Mouse (Mus musculus): Measurements from ENCODE around the gene AC124502.3. TPM values are rescaled to one million over a fixed set of nuclear protein-coding genes. Genes with fewer than 3 reads are reported as not detected.

Gene AC124502.3
- polyA plus RNA-seq, 1 experiment, result 1.9 TPM

DNA sequence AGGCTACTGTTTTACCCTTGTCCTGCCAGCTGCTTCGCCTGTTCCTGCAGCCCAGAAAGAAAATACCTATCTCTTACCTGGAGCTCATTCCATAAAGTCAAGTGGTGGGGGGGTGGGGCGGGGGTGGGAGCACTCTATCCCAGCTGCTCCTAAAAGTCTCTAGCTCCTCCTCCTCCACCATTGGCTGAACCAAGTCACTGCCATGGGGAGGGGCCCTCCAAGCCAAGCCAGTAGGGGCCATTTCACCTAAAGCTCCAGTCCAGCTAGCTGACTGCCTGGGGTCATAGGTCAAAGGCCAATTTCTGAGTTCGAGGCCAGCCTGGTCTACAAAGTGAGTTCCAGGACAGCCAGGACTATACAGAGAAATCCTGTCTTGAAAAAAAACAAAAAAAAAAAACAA, 6.0 kb upstream of the AC124502.3 start:
- no peak for DNase-seq (ENCODE audit: low spot score)

DNA sequence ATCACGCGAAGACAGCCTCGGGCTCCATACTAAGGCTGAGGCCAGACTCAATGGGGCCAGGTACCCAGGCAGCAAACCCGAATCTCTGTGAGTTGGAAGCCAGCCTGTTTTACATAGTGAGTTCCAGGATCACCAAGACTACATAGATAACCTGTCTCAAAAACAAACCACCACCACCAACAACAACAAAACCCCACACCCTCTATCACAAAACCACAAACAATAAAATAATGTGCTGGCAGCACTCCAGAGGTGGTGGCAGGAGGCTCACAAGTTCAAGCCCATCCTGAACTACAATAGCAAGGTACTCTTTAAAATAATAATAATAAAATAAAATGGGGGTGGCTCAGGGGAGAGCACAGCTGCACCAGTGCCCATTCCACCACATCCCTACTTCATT, 2.1 kb upstream of the AC124502.3 start:
- DNase-seq (ENCODE audit: low spot score), result no peak

DNA sequence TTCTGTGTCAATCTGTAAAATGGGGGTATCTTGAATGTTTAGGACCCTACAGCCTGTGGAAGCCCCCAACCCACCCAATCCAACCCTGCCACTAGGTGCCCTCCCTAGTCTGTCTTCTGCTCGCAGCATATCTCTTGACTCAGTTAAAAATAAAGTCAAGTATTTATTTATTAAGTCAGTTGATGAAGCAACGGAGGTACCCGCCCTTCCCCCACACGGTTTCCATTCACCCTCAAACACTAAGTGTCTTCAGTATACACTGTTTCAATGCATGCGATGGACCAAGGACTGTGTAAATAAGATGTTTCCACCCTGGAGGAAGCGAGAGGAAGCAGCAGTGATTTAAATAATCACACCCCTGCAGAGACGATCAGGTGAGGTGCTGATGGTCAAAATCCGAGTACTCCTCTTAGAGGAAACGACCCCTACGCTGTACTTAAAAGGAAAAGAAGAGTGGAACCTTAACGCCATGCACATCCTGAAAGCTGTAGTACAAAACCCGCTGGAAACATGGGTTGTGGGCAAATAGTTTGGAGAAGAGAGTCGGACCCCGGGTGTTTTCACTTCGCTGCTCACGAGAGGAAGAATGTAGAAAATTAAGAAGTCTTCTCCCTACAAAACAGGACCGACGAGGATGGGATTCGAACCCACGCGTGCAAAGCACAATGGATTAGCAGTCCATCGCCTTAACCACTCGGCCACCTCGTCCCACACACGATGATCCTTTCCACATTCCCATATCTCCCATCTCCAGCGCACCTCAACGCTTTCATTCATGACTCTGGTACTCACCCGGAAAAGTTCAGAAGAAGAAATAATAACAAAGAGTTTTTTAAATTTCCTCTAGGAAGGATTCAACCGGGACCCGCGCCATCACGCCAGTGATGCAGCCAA, 766 bp upstream of the AC124502.3 start:
- DNase-seq (ENCODE audit: low spot score), result peak; percentile 53

DNA sequence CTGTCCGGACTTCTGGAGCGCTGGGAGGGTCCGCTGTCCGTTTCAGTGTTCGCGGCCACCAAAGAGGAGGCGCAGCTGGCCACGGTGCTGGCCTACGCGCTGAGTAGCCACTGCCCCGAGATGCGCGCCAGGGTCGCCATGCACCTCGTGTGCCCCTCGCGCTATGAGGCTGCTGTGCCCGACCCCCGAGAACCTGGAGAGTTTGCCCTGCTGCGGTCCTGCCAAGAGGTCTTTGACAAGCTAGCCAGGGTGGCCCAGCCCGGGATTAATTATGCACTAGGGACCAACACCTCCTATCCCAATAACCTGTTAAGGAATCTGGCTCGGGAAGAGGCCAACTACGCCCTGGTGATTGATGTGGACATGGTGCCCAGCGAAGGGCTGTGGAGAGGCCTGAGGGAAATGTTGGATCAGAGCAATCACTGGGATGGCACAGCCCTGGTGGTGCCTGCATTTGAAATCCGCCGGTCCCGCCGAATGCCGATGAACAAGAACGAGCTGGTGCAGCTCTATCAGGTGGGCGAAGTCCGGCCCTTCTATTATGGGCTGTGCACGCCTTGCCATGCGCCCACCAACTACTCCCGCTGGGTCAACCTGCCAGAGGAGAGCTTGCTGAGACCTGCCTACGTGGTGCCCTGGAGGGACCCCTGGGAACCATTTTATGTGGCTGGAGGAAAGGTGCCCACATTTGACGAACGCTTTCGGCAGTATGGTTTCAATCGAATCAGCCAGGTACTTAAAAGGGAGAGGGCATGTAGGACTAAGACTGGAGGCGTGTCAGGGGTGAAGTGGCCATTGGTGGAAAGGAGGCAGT, 817 bp downstream of the AC124502.3 start:
- DNase-seq (ENCODE audit: low spot score), result no peak

DNA sequence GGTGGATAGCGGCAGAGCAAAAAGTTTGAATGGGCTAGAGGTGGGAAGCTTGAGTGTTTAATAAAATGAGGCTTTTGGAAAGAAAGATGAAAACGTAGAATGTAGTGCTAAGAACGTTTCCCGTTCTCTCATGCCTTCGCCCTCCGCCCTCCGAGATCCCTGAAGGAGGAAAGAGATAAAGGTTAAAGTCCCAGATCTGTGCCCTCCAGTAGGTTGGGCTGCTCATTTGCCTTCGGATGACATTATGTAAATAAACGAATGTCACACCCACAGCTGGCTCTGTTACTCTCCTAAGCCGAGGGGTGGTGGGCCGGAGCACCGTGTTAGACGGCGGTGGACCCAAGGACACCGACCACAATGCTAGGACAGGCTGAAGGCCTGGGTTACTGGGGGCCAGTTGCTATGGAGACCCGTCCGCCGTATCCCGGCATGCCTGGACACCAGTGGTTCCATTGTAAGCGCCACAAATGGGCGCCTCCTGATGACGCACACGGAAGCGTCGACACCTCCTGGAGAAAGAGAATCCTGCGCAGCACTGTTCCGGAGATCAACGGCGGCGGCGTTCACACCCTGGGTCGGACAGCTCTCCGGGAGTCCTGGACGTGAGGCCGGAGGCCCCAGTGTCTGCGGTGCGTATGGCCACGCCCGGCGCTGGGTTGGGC, 2.3 kb downstream of the AC124502.3 start, which contains the start of gene Brms1:
TSS of gene Brms1 (plus strand) at position 493 of the 662 bp plus-strand sequence.
- DNase-seq (ENCODE audit: low spot score), result peak; percentile 73

DNA sequence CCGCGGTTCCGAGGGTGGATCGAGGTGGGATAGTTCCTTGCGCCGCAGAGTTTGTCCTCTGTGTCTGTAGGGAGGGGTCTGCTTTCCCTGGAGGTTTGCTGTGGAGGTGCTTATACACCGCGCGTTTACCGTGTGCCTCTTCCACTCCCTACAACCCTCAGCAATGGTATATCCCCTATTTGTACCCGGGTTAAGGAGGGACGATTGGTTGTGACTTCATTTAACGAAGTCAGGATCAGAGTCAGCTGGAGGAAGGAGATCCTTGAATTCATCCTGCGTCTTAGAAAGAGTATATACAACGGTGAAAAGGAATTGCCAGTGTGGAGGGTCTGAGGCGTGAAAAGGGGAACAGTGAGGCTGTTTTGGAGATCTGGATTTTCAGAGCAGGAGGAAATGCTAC, 2.9 kb downstream of the AC124502.3 start:
- no peak for DNase-seq (ENCODE audit: low spot score)

DNA sequence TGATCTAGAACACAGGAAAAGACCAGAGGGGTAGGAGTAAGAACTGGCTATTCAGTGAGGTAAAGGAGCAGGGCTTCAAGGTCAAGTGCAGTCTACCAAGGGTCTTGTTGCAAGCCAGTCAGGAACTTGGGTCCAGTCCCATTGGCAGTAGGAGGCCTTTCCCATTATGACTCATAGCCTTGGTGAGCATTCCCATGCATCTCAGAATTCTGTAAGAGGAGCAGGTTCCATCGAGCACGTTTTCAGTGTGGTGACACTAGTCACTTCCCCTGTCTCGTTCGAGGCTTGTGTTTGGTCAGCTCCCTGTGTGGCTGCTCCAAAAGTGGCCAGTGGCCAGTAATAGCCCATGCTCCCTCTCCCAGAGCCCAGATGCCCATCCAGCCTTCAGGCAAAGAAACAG, 6.8 kb downstream of the AC124502.3 start:
- DNase-seq (ENCODE audit: low spot score), result no peak

DNA sequence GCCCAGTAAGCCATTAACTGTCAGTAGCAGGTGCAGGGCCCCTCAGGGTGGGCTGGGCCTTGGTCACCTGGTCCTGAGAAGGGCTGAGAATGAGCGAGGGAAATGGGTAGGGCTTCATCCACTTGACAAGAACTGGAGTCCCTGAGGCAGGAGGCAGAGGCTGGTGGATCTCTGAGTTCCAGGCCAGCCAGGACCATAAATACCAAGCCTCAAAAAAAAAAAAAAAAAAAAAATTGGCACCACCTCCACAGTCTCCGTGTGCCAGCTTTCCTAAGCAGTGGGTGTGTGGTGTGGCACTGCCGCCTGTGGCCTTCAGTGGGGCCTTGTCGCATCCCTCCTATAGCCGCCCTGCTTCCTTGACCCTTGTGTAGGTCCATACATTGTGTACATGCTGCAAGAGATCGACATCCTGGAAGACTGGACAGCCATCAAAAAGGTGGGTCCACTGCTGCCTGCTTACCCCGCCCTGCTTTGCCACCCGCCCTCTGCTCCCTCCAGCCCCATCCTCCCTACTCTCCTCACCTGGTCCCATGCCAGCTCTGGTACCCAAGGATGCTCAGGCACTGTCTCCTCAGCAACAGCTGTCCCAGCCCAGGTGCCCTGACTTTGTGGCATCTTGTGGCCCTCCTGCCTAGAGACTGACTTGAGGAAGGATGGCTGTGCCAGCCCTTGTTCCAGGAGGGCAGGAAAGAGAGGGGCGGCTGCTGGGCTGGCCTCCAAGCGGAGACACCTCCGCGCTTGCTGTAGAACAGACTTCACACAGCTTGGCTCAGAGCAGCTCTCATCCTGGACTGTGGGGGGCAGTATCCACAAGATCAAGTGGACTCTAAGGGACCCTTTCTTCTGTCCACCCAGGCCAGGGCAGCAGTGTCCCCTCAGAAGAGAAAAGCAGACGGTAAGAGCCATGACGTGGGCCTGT, 9.7 kb downstream of the AC124502.3 start:
- peak; percentile 20 for DNase-seq (ENCODE audit: low spot score)

DNA sequence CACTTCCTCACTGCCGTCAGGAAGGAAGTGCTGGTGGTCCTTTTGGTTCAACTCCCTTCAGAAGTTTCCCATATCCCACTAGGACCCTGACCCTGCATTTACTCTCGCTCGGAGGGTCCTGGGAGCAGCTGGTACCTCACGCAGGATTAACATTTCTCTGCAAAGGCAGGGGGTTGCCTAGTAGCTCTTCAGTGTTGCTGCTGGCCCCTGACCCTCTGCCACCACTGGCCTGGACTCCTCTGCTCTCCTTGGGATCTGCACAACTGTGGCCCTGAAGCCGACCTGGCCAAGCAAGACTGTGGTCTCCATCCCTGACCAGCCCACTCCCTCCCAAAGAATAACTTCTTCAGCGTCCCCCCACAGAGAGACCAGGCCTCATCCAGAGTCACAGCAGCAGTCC, 10.6 kb downstream of the AC124502.3 start:
- DNase-seq (ENCODE audit: low spot score), result peak; percentile 23

DNA sequence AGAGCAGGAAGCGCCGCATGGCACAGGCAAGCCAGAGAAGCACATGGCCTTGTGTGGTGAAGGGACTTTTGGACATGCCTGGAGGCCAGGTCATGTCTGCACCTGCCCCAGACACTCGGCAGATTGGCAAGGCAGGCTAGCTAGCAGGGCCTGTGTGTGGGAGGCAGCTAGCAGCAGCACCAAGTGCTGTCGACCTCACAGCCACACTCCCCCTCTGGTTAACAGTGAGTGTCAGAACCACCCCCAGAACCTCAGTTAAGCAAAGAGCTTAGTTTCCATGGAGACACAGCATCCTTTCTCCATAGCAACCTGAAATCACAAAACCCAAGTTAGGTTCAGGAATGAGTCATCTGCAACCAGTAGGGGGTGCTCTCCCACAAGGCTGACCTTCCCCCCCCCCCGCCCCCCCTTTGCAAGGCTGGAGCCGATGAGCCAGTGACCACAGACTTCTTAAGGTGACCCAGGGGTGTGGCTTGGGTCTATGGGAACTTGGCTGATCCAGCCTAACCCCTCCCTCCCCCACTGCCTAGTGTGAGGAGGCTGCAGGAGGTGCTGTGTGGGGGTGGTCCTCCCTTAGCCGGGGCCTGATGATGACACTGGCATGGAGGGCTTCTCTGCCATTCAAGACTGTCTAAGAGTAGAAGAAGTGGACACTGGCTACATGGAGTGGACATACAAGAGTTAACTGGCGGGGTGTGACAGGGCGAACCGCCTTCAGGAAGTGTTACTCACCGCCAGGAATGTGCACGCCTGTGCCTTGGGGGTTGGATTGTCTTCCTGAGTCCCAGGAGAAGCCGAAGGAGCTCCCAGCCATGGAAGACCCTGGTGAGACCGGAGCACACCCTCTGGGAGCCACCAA, 11.6 kb downstream of the AC124502.3 start, which contains the start of gene Rin1:
TSS of gene Rin1 (plus strand) at position 435 of the 859 bp plus-strand sequence.
- peak; percentile 66 for DNase-seq (ENCODE audit: low spot score)

DNA sequence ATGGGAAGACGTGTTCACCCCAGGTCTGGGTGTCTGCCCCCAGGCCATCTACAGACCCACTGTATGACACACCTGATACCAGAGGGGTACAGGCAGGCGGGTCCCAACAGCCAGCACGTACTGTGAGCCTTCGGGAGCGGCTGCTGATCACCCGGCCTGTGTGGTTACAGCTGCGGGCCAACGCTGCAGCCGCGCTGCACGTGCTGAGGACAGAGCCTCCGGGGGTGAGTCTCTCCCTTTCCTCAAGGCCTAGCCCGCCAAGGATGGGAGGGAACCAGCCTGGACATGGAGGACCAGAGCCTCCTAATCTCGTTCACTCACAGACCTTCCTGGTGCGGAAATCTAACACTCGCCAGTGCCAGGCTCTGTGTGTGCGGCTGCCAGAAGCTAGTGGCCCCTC, 12.3 kb downstream of the AC124502.3 start:
- no peak for DNase-seq (ENCODE audit: low spot score)

DNA sequence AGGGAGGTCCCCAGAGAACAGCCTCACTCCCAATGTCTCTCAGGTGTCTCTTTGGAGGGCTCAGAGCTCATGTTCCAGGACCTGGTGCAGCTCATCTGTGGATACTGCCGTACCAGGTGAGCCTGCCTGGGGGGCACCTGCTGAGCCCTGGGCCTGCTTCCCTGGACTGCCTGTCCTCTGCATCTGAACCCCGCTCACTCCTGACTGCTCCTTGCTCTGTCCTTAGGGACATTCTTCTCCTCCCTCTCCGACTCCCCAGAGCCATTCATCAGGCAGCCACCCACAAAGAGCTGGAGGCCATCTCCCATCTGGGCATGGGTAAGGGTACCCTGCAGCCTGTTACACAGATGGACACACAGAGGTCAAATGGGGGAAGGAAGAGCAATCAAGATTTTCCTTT, 12.8 kb downstream of the AC124502.3 start:
- no peak for DNase-seq (ENCODE audit: low spot score)

DNA sequence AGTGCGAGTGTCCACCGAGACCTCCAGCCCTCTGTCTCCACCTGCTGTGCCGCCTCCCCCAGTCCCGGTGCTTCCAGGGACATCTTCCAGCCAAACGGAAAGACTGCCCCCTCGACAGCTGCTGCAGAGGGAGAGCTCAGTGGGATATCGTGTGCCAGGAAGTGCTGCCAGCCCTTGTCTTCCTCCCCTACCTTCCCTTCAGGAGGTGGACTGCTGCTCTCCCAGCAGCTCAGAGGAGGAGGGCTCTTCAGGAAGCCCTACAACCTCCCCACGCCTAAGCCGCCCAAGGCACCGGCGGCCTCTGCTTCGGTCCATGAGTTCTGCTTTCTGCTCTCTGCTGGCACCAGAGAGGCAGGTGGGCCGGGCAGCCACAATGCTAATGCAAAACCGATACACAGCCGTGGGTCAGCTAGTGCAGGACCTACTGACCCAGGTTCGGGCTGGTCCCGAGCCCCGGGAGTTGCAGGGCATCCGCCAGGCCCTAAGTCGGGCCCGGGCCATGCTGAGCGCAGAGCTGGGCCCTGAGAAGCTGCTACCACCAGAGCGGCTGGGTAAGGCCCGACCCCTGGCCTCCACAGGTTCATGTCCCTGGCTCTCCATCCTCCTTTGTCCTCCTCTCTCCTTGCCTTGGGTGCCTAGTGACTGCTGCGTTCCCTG, 13.6 kb downstream of the AC124502.3 start:
- no peak for DNase-seq (ENCODE audit: low spot score)

DNA sequence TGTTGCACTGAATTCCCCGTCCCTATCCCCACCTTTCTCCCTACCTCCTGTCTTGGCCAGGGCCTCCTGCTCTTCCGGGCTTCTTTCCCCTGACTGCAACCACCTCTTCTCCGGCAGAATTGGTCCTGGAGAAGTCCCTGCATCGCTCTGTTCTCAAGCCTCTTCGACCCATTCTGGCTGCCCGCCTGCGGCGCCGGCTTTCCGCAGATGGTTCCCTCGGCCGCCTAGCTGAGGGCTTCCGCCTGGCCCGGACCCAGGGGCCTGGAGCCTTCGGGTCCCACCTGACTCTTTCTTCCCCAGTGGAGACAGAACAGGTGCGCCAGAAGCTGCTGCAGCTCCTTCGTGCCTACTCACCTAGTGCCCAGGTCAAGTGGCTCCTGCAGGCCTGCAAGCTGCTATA, 14.2 kb downstream of the AC124502.3 start:
- DNase-seq (ENCODE audit: low spot score), result no peak

DNA sequence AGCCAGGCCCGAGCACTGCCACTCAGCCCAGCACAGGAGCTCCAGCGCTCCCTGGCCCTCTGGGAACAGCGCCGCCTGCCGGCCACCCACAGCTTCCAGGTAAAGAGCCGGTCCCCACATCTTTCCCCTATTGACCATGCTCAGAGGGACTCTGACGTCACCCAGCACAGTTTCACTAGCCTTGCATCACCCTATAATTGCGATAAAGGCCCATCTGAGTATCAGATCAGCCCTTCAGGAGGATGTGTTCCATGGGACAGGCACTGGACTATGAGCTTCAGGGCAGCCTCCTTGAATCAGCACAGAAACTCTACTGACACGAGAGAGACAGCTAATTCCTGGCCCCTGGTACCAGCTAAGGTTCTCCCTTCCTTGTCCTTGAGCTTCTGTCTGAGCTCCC, 15.2 kb downstream of the AC124502.3 start:
- DNase-seq (ENCODE audit: low spot score), result no peak

DNA sequence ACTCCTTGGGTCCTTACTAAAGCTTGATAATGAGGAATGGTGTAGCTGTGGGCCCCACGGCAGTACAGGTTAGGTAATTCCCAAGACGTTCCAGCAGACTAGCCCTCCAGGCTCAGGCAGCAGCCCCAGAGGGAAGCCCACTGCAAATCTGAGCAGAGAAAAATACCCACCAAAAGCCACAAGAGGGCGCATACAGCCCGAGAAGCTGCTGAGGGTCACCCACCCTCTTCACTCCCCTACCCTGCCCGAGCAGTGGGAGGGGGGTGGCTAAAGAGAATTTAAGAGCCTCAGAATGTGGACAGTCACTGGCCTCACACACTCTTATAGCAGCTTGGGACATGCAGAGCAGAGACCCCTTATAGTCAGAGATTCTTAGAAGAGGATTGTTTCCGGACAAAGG, 17.6 kb downstream of the AC124502.3 start:
- no peak for DNase-seq (ENCODE audit: low spot score)

DNA sequence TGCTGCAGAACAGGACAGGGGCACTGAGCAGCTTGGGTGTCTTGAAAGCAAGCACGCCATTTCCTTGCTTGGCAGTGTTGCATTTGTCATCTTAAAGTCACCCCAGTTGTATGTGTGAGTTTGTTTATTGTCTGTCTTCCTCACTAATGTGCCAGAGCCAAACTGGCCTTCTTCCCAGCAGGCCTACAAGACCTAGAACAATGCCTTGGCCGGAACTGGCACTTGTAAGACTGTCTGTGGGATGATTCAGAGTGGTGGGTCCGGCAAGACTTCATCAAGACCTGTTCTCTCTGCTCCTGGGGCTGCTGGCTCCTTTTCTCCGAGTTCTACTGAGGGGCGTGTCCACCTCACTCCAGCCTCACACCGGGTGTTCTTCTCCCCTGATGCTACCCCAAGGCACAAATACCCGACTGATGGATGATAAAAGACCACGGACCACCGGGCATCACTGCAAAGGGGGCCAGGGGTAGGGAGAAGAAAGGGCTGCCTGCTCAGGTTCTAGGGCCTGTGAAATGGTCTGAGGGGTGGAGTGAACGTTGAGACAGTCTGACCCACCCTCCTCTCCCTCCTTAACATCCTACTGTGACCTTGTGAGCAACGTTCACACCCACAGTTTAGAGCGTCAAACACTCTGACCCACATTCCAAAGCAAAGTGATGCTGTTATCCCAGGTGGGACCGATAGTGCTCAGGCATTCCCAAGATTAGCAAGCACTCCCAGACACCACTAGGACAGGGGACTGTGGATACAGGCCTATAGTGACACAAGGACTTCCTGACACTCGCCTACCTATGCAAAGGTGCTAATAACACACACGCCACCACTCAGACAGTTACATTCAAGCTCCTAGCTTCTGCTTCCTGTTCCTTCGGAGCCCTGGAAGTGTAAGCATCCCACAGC, 19.4 kb downstream of the AC124502.3 start:
- DNase-seq (ENCODE audit: low spot score), result no peak

Measured in urinary bladder, adult 2 months (tissue).